Mouse (Mus musculus): ENCODE data around the gene Whamm.

Whamm gene

GRCm38 (mm10) chr7:81563506-81564015 is 7.5 kb upstream of the Whamm start:
- no peak for DNase-seq (ENCODE audit: low read depth, low spot score)

GRCm38 (mm10) chr7:81564766-81565165 is 6.3 kb upstream of the Whamm start:
- no peak for DNase-seq (ENCODE audit: low read depth, low spot score)

- DNase-seq (ENCODE audit: low read depth, low spot score), result no peak
Observed at GRCm38 (mm10) chr7:81565381-81566055, 5.5 kb upstream of the Whamm start.

GRCm38 (mm10) chr7:81566332-81566731 is 4.7 kb upstream of the Whamm start:
- DNase-seq (ENCODE audit: low read depth, low spot score), result no peak

- DNase-seq (ENCODE audit: low read depth, low spot score), result no peak
Observed at GRCm38 (mm10) chr7:81566892-81567291, 4.2 kb upstream of the Whamm start, which contains the start of gene Fsd2. TSS of gene Fsd2 (minus strand) at chr7:81566944.

- no peak for DNase-seq (ENCODE audit: low read depth, low spot score)
Observed at GRCm38 (mm10) chr7:81567396-81567795, 3.7 kb upstream of the Whamm start.

- DNase-seq (ENCODE audit: low read depth, low spot score), result no peak
Observed at GRCm38 (mm10) chr7:81569851-81570250, 1.2 kb upstream of the Whamm start.

GRCm38 (mm10) chr7:81570271-81570670 is 795 bp upstream of the Whamm start:
- no peak for DNase-seq (ENCODE audit: low read depth, low spot score)

- no peak for DNase-seq (ENCODE audit: low read depth, low spot score)
Observed at GRCm38 (mm10) chr7:81570752-81571107, 336 bp upstream of the Whamm start.

GRCm38 (mm10) chr7:81571941-81572441 is 925 bp downstream of the Whamm start:
- no peak for DNase-seq (ENCODE audit: low read depth, low spot score)

- DNase-seq (ENCODE audit: low read depth, low spot score), result peak; percentile 11
Observed at GRCm38 (mm10) chr7:81572610-81573268, 1.7 kb downstream of the Whamm start.

- DNase-seq (ENCODE audit: low read depth, low spot score), result no peak
Observed at GRCm38 (mm10) chr7:81573397-81573796, 2.3 kb downstream of the Whamm start.

GRCm38 (mm10) chr7:81573821-81574220 is 2.8 kb downstream of the Whamm start:
- no peak for DNase-seq (ENCODE audit: low read depth, low spot score)

GRCm38 (mm10) chr7:81575606-81576005 is 4.5 kb downstream of the Whamm start:
- DNase-seq (ENCODE audit: low read depth, low spot score), result no peak

- no peak for DNase-seq (ENCODE audit: low read depth, low spot score)
Observed at GRCm38 (mm10) chr7:81577872-81578271, 6.8 kb downstream of the Whamm start.

GRCm38 (mm10) chr7:81578413-81578812 is 7.3 kb downstream of the Whamm start:
- DNase-seq (ENCODE audit: low read depth, low spot score), result no peak

GRCm38 (mm10) chr7:81579312-81579711 is 8.2 kb downstream of the Whamm start:
- no peak for DNase-seq (ENCODE audit: low read depth, low spot score)

GRCm38 (mm10) chr7:81583512-81583911 is 12.4 kb downstream of the Whamm start:
- DNase-seq (ENCODE audit: low read depth, low spot score), result no peak

GRCm38 (mm10) chr7:81585326-81585725 is 14.3 kb downstream of the Whamm start:
- DNase-seq (ENCODE audit: low read depth, low spot score), result no peak

GRCm38 (mm10) chr7:81587238-81587637 is 16.2 kb downstream of the Whamm start:
- no peak for DNase-seq (ENCODE audit: low read depth, low spot score)

GRCm38 (mm10) chr7:81592686-81593085 is 21.6 kb downstream of the Whamm start:
- DNase-seq (ENCODE audit: low read depth, low spot score), result no peak

GRCm38 (mm10) chr7:81593387-81593786 is 22.3 kb downstream of the Whamm start:
- DNase-seq (ENCODE audit: low read depth, low spot score), result no peak

GRCm38 (mm10) chr7:81595056-81595455 is 24.0 kb downstream of the Whamm start:
- no peak for DNase-seq (ENCODE audit: low read depth, low spot score)

All from CD4-positive, CD25-positive, alpha-beta regulatory T cell, adult 2 months (primary cell).